Mouse (Mus musculus) testis, adult 2 months (tissue): Measurements from ENCODE around the gene Phf21a.

ENCODE experiments used
- CTCF ChIP-seq: fragments of 200-500 bp; IDR thresholded peaks from 2 replicates; pipeline ENCODE4 v1.5.1; 2012; ENCODE audit warnings: low read depth, mild to moderate bottlenecking, inconsistent platforms, low read length, moderate library complexity; ENCODE audit not compliant: control insufficient read depth, insufficient read depth, insufficient replicate concordance
- POLR2A ChIP-seq: fragments of 200-500 bp; IDR thresholded peaks from 2 replicates; pipeline ENCODE4 v1.6.1; 2012; ENCODE audit warnings: low read depth, mild to moderate bottlenecking, inconsistent platforms, low read length, moderate library complexity; ENCODE audit not compliant: control insufficient read depth

GRCm38 (mm10) chr2:92354224-92354623, 261.3 kb downstream of the Phf21a start:
- no peak for TF ChIP-seq CTCF
- no peak for TF ChIP-seq POLR2A
